Mouse (Mus musculus): ENCODE data around the gene Rasgrf1. TPM values are rescaled to one million over a fixed set of nuclear protein-coding genes. Genes with fewer than 3 reads are reported as not detected.

The Rasgrf1 gene
- polyA plus RNA-seq, 1 experiment from 2014 or later: 0.27 TPM

DNA sequence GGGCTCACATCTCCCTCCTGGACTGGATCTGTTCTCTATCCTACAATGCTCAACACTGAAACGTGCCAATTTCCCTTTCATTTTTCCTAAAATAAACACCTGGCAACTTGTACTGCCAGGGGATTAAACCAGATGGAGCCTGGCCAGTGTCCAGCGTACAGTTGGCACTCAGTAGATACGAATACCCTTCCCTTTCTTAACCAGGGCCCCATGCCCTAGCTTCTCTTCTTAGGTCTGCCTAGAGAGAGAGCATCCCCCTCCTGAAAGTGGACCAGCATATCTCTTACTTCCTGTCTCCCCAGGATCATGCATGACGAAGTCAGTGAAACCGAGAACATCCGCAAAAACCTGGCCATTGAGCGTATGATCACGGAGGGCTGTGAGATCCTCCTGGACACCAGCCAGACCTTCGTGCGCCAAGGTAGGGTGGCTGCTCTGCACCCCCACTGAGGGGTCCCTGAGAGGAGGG is 64.8 kb downstream of the Rasgrf1 start:
- Histone ChIP-seq H3K27me3 (no peaks in the 10 kb centered on the region), H3K4me1 (no peaks in the 10 kb centered on the region), H3K4me2 (replicated peaks) (no peak overlapping the region), H3K9me3 (no peaks in the 10 kb centered on the region), H3K9ac (replicated peaks) (no peak overlapping the region), H3K4me3 (no peak overlapping the region), H3K36me3 (no peaks in the 10 kb centered on the region), H3K27ac (replicated peaks) (no peak overlapping the region)
- no peak for ATAC-seq (ENCODE audit: low FRiP score, low read depth)
- 84% methylated on average over 10 of the region's 10 CpGs for WGBS

DNA sequence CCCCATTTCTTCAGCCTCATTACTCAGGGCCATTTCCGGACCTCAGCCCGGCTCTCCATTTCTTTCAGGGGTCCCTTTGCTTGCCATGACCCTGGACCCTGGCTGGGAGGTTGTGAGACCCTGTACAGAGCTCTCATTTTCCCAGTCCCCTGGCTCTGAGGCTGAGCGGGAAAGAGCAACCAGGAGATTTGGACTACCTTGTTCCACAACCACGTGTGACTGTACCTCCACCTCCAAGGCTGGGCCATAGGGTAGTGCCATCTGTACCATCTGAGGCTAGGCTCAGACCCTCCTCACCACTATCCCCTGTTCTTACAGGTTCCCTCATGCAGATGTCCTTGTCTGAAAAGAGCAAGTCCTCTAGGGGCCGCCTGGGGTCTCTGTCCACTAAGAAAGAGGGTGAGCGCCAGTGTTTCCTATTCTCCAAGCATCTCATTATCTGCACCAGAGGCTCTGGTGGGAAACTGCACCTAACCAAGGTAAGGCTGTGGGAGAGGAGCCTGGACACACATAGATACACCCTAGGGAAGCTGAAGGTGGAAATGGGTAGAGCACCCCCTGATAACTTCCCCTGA is 66.7 kb downstream of the Rasgrf1 start:
- no peak overlapping the region for H3K4me2 ChIP-seq (replicated peaks)
- no peaks in the 10 kb centered on the region for H3K36me3 ChIP-seq
- ATAC-seq (ENCODE audit: low FRiP score, low read depth): no peak
- H3K9ac ChIP-seq (replicated peaks): no peak overlapping the region
- no peaks in the 10 kb centered on the region for H3K4me1 ChIP-seq
- H3K27ac ChIP-seq (replicated peaks): no peak overlapping the region
- no peaks in the 10 kb centered on the region for H3K9me3 ChIP-seq
- H3K27me3 ChIP-seq: no peaks in the 10 kb centered on the region
- no peak overlapping the region for H3K4me3 ChIP-seq
- 75% methylated on average over 6 of the region's 6 CpGs for WGBS

DNA sequence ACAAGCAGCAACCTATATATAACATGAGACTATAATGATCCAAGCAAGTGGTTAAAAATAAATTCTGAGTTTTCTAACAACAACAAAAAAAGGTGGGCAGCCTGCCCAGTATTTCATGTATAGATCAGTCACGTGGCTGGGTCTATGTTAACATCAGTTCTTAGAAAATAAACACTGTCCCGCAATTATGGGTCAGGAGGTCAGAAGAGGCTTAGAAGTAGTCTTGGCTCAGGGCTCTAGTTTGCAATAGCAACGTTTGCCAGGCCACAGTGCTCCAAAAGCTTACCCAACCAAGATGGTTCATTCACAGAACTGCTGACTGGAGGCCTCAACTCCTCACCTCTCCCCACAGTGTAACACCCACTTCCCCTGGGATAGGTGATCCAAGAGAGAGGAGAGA is 69.5 kb downstream of the Rasgrf1 start:
- H3K27me3 ChIP-seq: no peaks in the 10 kb centered on the region
- no peaks in the 10 kb centered on the region for H3K9me3 ChIP-seq
- H3K36me3 ChIP-seq: no peaks in the 10 kb centered on the region
- H3K4me2 ChIP-seq (replicated peaks): no peak overlapping the region
- WGBS: 50% methylated on average over 3 of the region's 3 CpGs
- H3K27ac ChIP-seq (replicated peaks): no peak overlapping the region
- H3K9ac ChIP-seq (replicated peaks): no peak overlapping the region
- no peak overlapping the region for H3K4me3 ChIP-seq
- ATAC-seq (ENCODE audit: low FRiP score, low read depth): no peak
- H3K4me1 ChIP-seq: no peaks in the 10 kb centered on the region

DNA sequence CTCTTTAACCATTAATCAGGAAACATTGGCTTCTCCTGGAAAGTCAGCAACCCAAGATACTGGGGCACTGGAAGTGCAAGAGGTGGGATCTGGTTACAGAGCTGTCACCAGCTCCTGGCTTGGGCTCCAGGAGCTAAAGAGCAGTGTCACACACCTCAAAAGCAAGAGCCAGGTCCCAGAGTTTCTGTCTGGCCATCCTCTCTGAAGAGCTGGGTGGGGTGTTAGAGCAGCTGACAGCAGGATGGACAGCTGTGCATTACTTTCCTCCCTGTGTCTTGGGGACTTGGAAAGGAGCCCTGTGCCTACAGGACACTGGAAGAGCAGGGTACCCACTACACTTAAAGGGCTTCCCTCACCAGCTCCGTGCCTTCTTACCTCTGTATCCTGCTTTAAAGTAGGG is 72.5 kb downstream of the Rasgrf1 start:
- no peaks in the 10 kb centered on the region for H3K27me3 ChIP-seq
- WGBS: 62% methylated on average over 1 of the region's 1 CpGs
- no peaks in the 10 kb centered on the region for H3K9me3 ChIP-seq
- no peaks in the 10 kb centered on the region for H3K4me1 ChIP-seq
- H3K4me2 ChIP-seq (replicated peaks): no peak overlapping the region
- H3K9ac ChIP-seq (replicated peaks): no peak overlapping the region
- H3K36me3 ChIP-seq: no peaks in the 10 kb centered on the region
- no peak overlapping the region for H3K4me3 ChIP-seq
- H3K27ac ChIP-seq (replicated peaks): no peak overlapping the region
- ATAC-seq (ENCODE audit: low FRiP score, low read depth): no peak

DNA sequence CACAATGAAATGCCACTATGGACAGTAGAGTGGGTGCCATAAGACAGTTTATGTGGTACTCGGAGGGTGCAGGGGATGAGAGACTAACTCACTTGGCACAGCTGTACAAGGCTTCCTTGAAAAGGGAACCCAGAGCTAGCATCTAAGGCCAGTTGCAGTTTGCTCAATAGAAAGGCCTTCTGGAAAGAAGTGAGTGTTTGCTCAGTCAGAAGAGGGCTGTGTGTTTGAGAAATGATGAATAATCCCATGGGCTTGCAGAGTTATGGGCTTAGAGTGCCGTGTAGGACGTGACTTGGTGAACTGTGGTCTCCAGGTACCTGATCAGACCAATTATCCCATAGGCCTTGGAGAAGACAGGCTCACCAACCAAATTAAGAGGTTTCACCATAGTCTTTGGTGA is 78.3 kb downstream of the Rasgrf1 start:
- Histone ChIP-seq H3K9me3 (no peaks in the 10 kb centered on the region), H3K4me2 (replicated peaks) (no peak overlapping the region), H3K27ac (replicated peaks) (no peak overlapping the region), H3K27me3 (no peaks in the 10 kb centered on the region), H3K36me3 (no peaks in the 10 kb centered on the region), H3K4me1 (no peaks in the 10 kb centered on the region), H3K4me3 (no peak overlapping the region), H3K9ac (replicated peaks) (no peak overlapping the region)
- WGBS: 86% methylated on average over 3 of the region's 3 CpGs
- no peak for ATAC-seq (ENCODE audit: low FRiP score, low read depth)

DNA sequence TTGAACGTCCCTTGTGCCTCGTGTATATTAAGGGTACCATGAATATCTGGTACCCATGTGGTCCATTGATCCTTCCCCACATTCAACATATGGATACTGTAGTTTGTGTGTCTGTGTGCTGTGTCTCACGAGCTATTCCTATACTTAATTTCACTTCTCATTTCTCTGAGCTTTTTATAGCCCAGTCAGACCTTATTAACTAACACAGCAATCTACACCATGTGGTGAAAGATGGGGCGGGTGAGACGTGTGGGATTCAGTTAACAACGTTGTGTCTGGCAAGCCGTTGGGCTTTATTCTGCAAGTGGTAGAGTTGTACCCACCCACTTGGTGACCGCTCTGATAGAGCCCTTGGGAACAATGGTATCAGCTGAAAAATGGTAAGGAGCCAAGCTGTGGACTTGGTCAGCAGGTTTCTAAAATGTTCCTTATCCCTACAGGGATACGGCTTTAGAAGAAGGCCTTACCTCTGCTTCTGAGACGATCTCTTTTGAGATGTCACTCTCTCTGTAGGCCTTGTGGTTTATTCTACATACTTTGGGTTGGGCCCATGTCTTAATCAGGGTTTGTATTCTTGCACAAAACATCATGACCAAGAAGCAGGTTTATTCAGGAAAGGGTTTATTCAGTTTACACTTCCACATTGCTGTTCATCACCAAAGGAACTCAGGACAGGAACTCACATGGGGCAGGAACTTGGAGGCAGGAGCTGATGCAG is 79.3 kb downstream of the Rasgrf1 start:
- Histone ChIP-seq H3K36me3 (no peaks in the 10 kb centered on the region), H3K4me2 (replicated peaks) (no peak overlapping the region), H3K27me3 (no peaks in the 10 kb centered on the region), H3K9ac (replicated peaks) (no peak overlapping the region), H3K4me3 (no peak overlapping the region), H3K4me1 (no peaks in the 10 kb centered on the region), H3K9me3 (no peaks in the 10 kb centered on the region), H3K27ac (replicated peaks) (no peak overlapping the region)
- ATAC-seq (ENCODE audit: low FRiP score, low read depth): no peak
- WGBS: 90% methylated on average over 10 of the region's 10 CpGs

DNA sequence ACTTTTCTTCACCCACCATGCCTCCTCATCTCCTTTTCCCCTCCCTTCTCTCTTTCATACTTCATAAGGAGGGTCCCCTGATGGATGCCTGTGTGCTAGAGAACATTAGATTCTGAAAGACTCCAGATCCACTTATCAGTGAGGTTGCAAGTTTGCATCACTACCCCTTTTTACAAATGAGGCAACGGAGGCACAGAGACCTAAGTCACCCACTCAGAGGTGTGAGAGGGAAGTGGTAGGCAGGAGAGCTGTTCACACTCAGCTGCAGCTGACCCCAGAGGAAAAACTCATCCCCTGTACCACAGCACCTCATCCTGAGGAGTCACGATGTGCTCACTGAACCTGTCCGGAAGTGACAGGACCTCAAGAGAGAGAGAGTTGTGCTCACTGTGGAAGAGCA is 96.7 kb downstream of the Rasgrf1 start:
- no peak overlapping the region for H3K4me3 ChIP-seq
- WGBS: 89% methylated on average over 3 of the region's 3 CpGs
- H3K27me3 ChIP-seq: no peaks in the 10 kb centered on the region
- no peaks in the 10 kb centered on the region for H3K4me1 ChIP-seq
- no peaks in the 10 kb centered on the region for H3K36me3 ChIP-seq
- no peaks in the 10 kb centered on the region for H3K9me3 ChIP-seq
- no peak for ATAC-seq (ENCODE audit: low FRiP score, low read depth)
- H3K4me2 ChIP-seq (replicated peaks): no peak overlapping the region
- H3K9ac ChIP-seq (replicated peaks): no peak overlapping the region
- H3K27ac ChIP-seq (replicated peaks): no peak overlapping the region

DNA sequence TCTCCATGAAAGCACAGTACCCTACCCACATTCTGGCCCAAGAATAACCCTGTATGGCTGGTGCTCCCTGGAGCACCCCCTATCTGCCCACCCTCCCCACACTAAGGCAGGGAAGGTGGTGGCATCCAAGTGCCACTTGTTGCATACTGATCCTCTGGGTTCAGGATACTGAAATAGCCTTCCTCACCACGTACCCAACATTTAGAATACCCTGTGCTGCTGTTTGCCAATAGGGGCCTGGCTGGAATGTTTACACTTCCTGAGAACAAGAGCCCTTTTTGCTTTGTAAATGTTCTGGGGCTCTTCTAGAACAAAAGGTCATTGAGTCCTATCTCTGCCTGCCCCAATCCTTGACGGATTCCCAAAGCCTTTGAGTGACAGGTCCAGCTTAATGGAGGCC is 97.4 kb downstream of the Rasgrf1 start:
- H3K27ac ChIP-seq (replicated peaks): no peak overlapping the region
- no peak overlapping the region for H3K4me3 ChIP-seq
- H3K9me3 ChIP-seq: no peaks in the 10 kb centered on the region
- no peak overlapping the region for H3K4me2 ChIP-seq (replicated peaks)
- no peaks in the 10 kb centered on the region for H3K27me3 ChIP-seq
- H3K9ac ChIP-seq (replicated peaks): no peak overlapping the region
- H3K36me3 ChIP-seq: no peaks in the 10 kb centered on the region
- H3K4me1 ChIP-seq: no peaks in the 10 kb centered on the region
- WGBS: 18% methylated on average over 2 of the region's 2 CpGs
- ATAC-seq (ENCODE audit: low FRiP score, low read depth): no peak

DNA sequence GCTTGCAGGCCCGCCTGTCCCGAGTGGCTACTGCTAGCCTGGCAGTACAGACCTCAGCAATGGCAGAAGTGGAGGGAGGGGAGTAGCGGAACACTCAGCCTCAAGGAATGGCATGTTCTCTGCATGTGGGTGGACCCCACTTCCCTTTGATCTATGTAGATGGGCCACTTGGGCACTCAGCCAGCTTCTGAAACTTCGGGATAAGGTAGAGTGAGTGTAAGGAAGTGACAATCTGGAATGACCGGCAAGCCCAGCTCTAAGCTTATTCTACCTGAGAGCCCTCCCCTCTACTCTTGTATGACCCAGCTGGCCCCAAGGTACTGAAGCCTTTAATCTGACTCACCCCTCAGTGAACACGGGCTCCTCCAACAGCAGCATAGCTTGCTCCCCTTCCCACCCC is 98.4 kb downstream of the Rasgrf1 start:
- no peak overlapping the region for H3K4me2 ChIP-seq (replicated peaks)
- no peak for ATAC-seq (ENCODE audit: low FRiP score, low read depth)
- no peak overlapping the region for H3K4me3 ChIP-seq
- WGBS: 85% methylated on average over 6 of the region's 6 CpGs
- H3K9me3 ChIP-seq: no peaks in the 10 kb centered on the region
- no peak overlapping the region for H3K9ac ChIP-seq (replicated peaks)
- no peak overlapping the region for H3K27ac ChIP-seq (replicated peaks)
- no peaks in the 10 kb centered on the region for H3K36me3 ChIP-seq
- no peaks in the 10 kb centered on the region for H3K4me1 ChIP-seq
- no peaks in the 10 kb centered on the region for H3K27me3 ChIP-seq

DNA sequence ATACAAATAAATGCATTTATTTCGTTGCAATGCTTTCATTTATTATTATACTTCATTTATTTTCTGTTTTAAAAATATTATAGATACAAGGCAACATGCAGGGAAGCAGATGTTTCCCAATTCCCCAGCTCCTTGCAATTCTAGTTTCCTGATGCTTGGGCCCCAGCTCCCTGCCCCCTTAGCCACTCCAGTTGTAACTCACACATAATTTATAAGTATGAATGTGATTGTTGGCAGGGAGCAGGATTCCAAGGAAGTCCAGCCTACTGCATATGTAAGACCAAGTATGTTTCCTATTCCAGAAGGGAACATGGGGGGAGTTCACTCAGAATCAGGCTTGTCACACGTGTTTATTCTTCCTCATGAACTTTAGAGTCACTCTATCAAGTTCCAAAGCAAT is 102.1 kb downstream of the Rasgrf1 start:
- H3K9me3 ChIP-seq: no peaks in the 10 kb centered on the region
- H3K4me1 ChIP-seq: no peaks in the 10 kb centered on the region
- no peak overlapping the region for H3K4me2 ChIP-seq (replicated peaks)
- no peaks in the 10 kb centered on the region for H3K36me3 ChIP-seq
- H3K27ac ChIP-seq (replicated peaks): no peak overlapping the region
- 65% methylated on average over 2 of the region's 2 CpGs for WGBS
- H3K27me3 ChIP-seq: no peaks in the 10 kb centered on the region
- H3K4me3 ChIP-seq: no peak overlapping the region
- no peak overlapping the region for H3K9ac ChIP-seq (replicated peaks)
- ATAC-seq (ENCODE audit: low FRiP score, low read depth): no peak

DNA sequence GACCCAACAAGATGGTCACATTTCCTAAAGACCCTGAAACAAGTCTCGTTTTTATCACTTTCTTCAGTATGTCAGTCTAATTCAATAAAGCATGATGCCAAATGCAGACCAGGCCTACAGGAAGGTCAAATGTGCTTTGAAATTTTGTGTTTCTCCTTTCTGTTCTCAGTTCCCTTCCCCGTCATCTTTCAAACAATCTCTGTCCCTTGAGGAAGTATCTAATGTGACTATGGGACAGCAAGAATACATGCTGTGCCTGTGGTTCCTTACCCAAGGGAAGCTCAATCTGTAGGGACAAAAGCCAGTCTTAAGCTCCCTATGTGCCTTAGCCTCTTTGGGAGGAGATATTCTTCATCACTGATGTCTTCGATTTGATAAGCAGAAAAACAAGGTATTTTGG is 104.9 kb downstream of the Rasgrf1 start:
- no peaks in the 10 kb centered on the region for H3K9me3 ChIP-seq
- ATAC-seq (ENCODE audit: low FRiP score, low read depth): no peak
- H3K4me3 ChIP-seq: no peak overlapping the region
- H3K27ac ChIP-seq (replicated peaks): no peak overlapping the region
- no peak overlapping the region for H3K9ac ChIP-seq (replicated peaks)
- H3K27me3 ChIP-seq: no peaks in the 10 kb centered on the region
- H3K36me3 ChIP-seq: no peaks in the 10 kb centered on the region
- no peaks in the 10 kb centered on the region for H3K4me1 ChIP-seq
- 85% methylated on average over 3 of the region's 3 CpGs for whole genome bisulfite sequencing
- H3K4me2 ChIP-seq (replicated peaks): no peak overlapping the region

DNA sequence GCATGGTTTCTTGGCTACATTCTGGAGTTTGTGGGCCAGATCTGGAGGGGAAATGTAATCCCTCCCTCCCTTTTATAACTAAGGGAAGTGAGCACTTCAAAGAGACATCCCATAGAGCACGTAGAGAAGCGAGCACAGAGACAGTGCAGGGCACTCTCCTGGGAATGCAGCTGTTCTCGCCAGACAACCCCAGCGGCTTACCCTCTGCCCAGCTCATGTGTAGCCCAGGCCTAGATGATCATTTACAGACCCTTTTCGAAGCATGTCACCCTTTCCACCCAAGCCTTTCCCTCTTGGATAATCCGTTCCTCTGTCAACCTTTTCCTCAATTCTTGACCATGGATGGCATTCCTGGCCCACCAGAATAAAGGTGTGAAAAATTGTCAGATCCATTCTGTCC is 106.5 kb downstream of the Rasgrf1 start:
- Histone ChIP-seq H3K4me3 (no peak overlapping the region), H3K9me3 (no peaks in the 10 kb centered on the region), H3K9ac (replicated peaks) (no peak overlapping the region), H3K4me1 (no peaks in the 10 kb centered on the region), H3K4me2 (replicated peaks) (no peak overlapping the region), H3K36me3 (no peaks in the 10 kb centered on the region), H3K27me3 (no peaks in the 10 kb centered on the region), H3K27ac (replicated peaks) (no peak overlapping the region)
- WGBS: 83% methylated on average over 6 of the region's 6 CpGs
- no peak for ATAC-seq (ENCODE audit: low FRiP score, low read depth)

DNA sequence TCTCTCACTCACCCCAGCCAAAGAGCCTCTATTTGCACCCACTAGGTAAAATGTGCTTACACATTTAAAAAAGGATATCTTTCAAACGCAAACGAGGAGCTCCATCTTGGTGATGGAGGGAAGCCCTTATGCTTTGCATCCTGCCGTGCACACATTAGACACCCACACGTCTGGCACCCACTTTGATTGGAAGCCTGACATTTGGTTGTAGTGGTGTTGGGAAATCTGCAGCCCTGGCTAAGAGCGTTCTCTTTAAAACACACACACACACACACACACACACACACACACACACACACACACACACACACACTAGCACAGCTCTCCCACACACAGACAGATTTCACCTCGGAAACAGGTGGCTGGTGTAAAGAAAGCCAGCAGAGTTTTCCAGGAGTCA is 111.2 kb downstream of the Rasgrf1 start:
- Histone ChIP-seq H3K9me3 (no peaks in the 10 kb centered on the region), H3K36me3 (no peaks in the 10 kb centered on the region), H3K9ac (replicated peaks) (no peak overlapping the region), H3K4me2 (replicated peaks) (no peak overlapping the region), H3K4me3 (no peak overlapping the region), H3K27ac (replicated peaks) (no peak overlapping the region), H3K27me3 (no peaks in the 10 kb centered on the region), H3K4me1 (no peaks in the 10 kb centered on the region)
- whole genome bisulfite sequencing: 90% methylated on average over 6 of the region's 6 CpGs
- ATAC-seq (ENCODE audit: low FRiP score, low read depth): no peak
